Mouse (Mus musculus) spleen, postnatal 36 days (tissue): ENCODE measurements at regions not wholly inside any gene's neighbourhood (a gene's known extent, or its start where the extent isn't known, plus 50 kb on each side); places are given as distances from the start of the nearest gene placed in this dataset.

Experiments used
- DNase-seq, 2 experiments: peaks; one replicate each; pipeline ENCODE4 v3.0.0; 2022; ENCODE audit warnings: low spot score in 2 of 2, mixed read lengths in 1 of 2

- DNase-seq = no peak
Measured at GRCm38 (mm10) chr12:54577235-54577634, 79.1 kb downstream of the Sptssa start.

GRCm38 (mm10) chr12:54576821-54577220 lies 79.6 kb downstream of the Sptssa start:
- DNase-seq = no peak

- no peak for DNase-seq
Measured at GRCm38 (mm10) chr12:54572866-54573265, 83.5 kb downstream of the Sptssa start.

DNA sequence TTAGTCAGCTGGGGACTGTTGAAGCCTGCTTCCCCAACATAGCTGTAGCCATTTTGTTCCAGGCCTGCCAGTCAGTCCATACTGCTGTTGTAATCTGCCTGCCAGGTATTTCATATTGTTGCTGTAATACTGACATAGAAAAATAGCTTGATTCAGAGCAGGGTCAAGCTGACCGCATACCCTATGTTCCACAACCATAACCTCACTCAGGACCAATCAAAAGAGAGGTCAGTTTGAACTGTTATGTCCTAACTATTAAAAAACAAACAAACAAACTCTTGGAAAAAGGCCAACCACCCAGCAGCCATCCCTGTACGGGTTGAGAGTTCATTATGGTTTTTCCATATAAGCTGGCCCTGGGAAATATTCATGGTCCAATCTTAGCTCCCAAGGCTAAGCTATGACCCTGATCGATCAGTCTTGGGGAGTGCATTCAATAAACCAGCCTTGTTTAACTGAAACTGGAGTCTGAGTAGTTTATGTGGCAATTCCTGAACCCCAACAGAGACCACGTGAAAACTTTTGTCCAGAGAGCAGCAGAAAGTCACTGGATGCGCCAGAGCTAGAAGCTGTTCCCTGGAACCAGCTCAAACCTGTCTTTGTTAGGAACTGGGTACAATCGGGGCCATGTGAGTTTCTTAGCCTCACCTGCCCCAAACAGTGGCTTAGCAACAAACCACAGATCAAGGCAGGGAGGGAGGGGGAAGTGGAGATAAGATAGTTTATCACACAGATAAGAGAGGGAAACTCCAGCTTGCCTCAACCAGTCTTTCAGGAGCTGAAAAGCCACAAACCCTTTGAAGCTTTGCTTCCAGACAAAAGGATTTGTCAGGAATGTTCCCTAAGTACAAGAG lies 88.1 kb downstream of the Sptssa start:
- no peak for DNase-seq

GRCm38 (mm10) chr12:54567426-54567790 lies 89.0 kb downstream of the Sptssa start:
- DNase-seq = no peak

GRCm38 (mm10) chr12:54566532-54567425 lies 89.6 kb downstream of the Sptssa start:
- DNase-seq = no peak

GRCm38 (mm10) chr12:54561981-54562380 lies 94.4 kb downstream of the Sptssa start:
- DNase-seq = no peak

DNA sequence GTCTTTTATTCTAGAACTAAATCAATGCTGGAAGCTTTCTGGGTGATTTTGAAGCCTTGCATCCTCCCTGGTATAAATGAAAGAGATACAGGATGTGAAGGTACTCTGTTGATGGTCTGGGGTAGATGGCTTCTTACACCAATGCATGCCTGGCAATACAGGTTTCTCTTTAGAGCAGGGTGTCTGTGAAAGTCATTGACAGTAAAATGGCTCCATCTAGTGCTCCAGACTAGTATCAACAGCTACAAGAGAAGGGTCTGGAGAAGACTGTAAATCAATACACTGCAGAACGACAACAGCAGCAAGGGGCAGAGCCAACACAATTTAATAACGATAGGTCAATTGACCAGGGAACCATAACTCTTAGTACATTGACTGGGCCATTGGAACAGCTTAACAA lies 98.3 kb downstream of the Sptssa start:
- DNase-seq = no peak

GRCm38 (mm10) chr12:54549659-54550058 lies 106.7 kb downstream of the Sptssa start:
- no peak for DNase-seq

GRCm38 (mm10) chr12:54545821-54546608 lies 110.4 kb downstream of the Sptssa start:
- DNase-seq = peak; percentile 10 to 15

DNA sequence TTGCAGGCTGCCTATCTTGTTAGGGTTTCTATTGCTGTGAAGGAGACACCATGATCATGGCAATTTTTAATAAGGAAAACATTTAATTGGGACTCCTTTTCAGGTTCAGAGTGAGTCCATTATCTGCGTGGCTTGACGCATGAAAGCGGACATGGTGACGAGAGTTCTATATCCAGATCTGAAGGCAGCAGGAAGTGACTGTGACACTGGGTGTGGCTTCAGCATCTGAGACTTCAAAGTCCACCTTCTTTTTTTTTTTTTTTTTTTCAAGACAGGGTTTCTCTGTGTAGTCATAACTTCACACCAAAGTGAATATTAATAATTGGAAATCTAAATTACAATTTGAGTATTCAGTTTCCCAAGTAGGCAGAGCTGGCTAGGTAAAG lies 118.1 kb downstream of the Sptssa start:
- no peak for DNase-seq

- no peak for DNase-seq
Measured at GRCm38 (mm10) chr12:54537690-54538319, 118.6 kb downstream of the Sptssa start.

- no peak for DNase-seq
Measured at GRCm38 (mm10) chr12:54537022-54537421, 119.4 kb downstream of the Sptssa start.

DNA sequence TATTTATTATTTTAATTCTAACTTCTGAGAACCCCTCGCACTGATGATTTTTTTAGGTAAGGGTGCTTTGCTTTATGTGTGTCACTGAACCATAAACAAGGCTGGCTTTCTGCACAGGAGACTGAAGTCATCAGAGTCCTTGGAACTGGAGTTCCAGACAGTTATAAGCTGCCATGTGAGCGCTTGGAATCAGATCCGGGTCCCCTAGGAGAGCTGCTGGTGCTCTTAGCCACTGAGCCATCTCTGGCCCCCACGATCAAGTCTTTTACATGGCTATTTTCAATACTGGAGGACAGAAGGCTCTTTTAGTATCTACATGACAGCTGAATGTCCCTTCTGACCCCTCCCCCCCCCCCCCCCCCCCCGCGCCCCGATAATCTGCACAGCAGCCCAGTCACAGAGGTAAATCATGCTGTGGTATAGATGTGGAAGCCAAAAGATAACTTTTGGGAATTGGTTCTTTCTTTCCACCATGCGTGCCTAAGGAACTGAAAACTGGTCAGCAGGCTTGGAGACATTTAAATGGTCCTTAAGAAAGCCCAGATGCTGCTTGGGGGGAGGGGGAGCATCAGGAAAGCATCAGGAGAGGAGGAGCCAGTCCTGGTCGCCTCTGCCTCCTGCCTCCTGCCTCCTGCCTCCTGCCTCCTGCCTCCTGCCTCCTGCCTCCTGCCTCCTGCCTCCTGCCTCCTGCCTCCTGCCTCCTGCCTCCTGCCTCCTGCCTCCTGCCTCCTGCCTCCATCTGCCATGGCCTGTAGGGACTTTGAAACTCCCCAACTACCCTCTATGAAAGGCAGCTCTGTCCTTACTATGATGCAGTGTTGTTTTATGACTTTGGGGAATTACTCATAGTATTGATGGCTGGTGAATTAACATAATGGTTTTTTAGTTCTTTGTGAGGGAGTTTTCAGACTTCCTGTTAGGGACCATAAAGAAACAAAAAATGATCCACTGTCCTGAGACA lies 120.5 kb downstream of the Sptssa start:
- no peak for DNase-seq

GRCm38 (mm10) chr12:54534910-54535309 lies 121.5 kb downstream of the Sptssa start:
- DNase-seq = no peak

GRCm38 (mm10) chr12:54533134-54533533 lies 123.2 kb downstream of the Sptssa start:
- no peak for DNase-seq

DNA sequence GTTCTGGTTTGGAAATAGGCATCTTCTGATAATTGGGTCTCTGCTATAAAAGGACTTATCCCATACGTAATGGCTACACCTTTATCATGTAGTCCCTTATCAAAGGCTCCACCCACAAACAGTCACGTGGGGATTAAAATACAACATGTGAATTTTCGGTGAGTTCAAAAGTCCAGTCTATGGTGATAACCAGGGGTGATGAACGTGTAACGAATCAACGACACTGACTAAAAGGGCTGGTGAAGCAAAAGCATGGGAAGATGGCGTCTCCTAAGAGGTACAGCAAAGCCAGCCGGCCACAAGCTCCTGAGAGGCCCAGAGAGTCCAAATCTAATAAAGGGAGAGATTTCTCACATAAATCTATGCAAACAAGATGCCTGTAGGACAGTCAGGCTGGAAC lies 124.3 kb downstream of the Sptssa start:
- DNase-seq = no peak

DNA sequence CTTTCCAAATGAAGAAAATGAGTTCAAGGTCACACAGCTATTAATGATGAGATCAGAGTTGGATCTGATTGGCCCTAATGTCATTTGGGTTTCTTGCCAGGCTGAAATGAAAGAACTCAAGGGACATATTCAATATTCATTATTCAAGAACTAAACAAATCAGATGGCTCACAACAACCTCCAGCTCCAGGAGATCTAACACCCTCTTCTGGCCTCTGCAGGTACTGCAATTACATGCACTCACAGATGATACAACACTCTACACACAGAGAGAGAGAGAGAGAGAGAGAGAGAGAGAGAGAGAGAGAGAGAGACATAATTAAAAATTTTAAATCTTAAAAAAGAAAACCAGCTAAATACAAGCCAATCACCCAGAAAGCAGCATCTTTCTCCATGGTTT lies 128.3 kb downstream of the Sptssa start:
- no peak for DNase-seq

GRCm38 (mm10) chr12:54527577-54527976 lies 128.8 kb downstream of the Sptssa start:
- no peak for DNase-seq

GRCm38 (mm10) chr12:54520406-54520805 lies 136.0 kb downstream of the Sptssa start:
- DNase-seq = no peak
